Mouse (Mus musculus): Measurements from ENCODE around the gene Hist1h2bh. TPM values are rescaled to one million over a fixed set of nuclear protein-coding genes. Genes with fewer than 3 reads are reported as not detected.

Hist1h2bh gene
- 0.89 TPM for polyA plus RNA-seq (2014; fragmentation: Illumina TruSeq; extraction: RNeasy Lipid Tissue Mini Kit (QIAGEN cat#74804); ENCODE audit: low read depth, low replicate concordance)

DNA sequence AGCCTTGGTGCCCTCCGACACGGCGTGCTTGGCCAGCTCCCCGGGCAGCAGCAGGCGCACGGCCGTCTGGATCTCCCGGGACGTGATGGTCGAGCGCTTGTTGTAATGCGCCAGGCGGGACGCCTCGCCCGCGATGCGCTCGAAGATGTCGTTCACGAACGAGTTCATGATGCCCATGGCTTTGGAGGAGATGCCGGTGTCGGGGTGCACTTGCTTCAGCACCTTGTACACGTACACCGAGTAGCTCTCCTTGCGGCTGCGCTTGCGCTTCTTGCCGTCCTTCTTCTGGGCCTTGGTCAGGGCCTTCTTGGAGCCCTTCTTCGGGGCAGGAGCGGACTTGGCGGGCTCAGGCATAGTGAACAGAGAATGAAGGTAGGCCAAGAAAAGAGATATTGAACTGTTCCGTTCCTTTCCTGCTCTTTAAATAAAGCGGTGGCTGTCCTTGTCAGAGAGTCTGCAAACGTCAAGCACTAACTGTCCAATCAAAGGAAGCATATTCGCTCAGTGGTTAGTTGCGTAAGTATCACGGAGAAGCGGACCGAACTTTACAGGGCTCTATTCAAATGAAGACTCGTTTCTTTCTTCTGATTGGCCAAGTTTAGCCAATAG, at the start of gene Hist1h2bh:
TSS of gene Hist1h2bh (minus strand) at position 394 of the 609 bp plus-strand sequence.

DNA sequence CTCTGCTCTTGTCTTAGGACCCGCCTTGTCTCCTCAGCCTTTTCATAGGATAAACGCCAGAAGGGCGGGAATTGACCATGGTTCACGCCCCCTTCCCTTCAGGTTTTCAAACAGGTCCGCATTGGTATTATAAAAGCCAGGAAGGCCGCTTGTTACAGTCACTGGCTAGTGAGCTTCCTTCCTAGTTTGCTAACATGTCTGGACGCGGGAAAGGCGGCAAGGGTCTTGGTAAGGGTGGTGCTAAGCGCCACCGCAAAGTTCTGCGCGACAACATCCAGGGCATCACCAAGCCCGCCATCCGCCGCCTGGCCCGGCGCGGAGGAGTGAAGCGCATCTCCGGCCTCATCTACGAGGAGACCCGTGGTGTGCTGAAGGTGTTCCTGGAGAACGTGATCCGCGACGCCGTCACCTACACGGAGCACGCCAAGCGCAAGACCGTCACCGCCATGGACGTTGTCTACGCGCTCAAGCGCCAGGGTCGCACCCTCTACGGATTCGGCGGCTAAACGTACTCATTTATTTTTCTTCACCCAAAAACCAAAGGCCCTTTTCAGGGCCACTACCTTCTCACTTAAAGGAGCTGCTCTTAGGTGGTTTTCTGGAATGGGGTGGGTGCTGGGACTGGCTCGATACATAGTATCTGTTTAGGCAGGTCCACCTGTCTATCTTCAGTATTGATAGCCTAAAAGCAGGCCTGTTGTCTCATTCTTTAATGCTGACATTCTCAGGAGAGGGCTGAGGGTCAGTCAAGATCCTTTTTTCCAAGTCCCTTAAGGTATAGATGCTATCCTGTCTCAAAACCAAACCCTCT, 38.4 kb upstream of the Hist1h2bh start, which contains the start of gene Hist1h4d:
TSS of gene Hist1h4d (plus strand) at position 191 of the 811 bp plus-strand sequence.

DNA sequence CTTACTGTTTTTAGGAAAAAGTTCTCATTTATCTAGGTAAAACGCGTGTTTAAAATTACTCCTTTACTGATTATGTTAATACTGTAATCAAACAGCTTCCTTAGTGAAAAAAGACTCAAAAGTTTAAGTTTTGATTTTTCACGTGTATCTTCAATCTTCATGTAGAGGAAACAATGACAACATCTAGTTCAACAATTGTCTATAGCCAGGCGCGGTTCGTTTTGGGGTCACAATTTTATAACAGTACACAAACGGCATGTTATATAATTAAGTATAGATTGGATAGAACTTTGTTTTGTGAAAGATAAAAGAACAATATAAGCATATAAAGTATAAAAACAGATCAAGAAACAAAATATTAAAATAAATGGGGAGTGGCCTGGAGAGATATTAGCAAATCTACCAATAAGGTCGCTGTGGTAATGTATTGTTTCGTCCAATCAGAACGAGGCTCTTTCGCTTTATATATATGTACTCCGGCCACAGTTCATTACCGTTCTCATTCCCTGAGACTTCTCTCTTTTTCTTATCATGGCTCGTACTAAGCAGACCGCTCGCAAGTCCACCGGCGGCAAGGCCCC, 32.2 kb upstream of the Hist1h2bh start, which contains the start of gene Hist1h3d:
TSS of gene Hist1h3d (plus strand) at position 493 of the 581 bp plus-strand sequence.

DNA sequence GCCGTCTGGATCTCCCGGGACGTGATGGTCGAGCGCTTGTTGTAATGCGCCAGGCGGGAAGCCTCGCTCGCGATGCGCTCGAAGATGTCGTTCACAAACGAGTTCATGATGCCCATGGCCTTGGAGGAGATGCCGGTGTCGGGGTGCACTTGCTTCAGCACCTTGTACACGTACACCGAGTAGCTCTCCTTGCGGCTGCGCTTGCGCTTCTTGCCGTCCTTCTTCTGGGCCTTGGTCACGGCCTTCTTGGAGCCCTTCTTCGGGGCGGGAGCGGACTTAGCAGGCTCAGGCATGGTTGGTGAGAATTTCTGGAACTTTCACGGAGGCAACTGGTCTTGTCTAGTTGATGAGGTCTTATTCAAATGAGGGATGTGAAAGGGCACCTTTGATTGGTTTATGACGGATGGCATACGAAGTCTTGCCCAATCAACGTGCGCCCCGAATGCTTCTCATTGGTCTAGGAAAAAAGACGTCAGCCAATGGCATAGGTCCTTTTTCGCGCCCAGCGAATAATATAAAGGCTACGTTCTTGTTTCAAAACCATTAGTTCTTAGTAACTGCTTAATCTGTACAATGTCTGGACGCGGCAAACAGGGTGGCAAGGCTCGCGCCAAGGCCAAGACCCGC, 30.8 kb upstream of the Hist1h2bh start, which contains the start of the genes Hist1h2bf and Hist1h2ad:
TSS of gene Hist1h2bf (minus strand) at position 299 of the 627 bp plus-strand sequence.
TSS of gene Hist1h2ad (plus strand) at position 484 of the 627 bp plus-strand sequence.

DNA sequence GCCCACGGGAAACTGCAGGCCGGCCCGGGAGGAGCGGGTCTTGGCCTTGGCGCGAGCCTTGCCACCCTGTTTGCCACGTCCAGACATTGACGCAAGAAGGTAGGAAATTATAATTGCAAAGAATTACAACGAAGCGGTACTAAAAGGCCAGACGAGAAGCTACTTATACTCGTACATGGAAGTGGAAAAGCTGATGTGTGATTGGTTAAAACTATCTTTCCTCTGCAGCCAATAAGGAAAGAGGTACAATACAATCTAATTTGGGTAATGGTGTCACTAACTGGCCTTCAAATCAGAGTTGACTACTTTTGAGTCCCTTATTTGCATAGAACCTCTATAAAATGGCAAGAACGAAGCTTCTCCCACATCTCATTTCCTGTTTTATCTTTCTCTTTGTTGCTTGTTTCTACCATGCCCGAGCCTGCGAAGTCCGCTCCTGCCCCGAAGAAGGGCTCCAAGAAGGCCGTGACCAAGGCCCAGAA, 27.9 kb upstream of the Hist1h2bh start, which contains the start of the genes Hist1h2ae and Hist1h2bg:
TSS of gene Hist1h2ae (minus strand) at position 199 of the 482 bp plus-strand sequence.
TSS of gene Hist1h2bg (plus strand) at position 375 of the 482 bp plus-strand sequence.

DNA sequence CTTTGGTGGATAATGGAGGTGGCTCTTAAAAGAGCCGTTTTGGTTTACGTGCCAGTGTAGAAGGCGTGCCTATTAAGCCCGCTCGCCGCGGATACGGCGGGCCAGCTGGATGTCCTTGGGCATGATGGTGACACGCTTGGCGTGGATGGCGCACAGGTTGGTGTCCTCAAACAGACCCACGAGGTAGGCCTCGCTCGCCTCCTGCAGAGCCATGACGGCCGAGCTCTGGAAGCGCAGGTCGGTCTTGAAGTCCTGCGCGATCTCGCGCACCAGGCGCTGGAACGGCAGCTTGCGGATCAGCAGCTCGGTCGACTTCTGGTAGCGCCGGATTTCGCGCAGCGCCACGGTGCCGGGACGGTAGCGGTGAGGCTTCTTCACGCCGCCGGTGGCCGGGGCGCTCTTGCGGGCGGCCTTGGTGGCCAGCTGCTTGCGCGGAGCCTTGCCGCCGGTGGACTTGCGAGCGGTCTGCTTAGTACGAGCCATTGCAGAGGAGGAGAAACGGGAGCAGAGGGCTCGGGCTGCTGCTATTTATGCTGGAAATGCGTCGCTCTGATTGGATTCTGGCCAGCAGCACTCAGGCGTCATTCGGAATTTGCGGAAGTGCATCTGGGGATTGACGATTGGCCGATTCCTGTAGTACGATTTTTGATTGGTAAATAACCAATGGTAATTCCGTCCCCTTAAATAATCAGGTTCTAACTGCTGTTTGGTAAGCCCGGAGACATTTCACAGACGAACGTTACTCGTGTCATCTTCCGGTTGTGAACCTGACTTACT, 18.9 kb upstream of the Hist1h2bh start, which contains the start of gene Hist1h3e:
TSS of gene Hist1h3e (minus strand) at position 487 of the 777 bp plus-strand sequence.

DNA sequence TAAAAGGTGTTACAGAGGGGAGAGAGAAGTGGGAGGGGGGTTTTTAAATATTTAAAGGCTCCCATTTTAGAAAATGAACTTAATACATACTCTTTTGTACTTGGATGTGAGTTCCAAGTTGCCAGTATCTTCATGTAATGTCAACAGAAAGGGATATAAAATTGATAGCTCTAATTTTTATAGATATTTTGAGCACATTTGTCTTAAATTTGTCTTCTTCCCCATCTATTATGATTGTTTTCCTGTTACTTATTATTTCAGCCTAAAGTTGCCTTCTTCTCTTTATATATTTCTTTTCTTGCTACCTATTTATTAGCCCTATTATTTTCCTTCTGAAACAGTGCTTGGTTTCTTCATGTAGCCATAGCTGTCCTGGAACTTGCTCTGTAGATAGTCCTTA, 9.8 kb upstream of the Hist1h2bh start, which contains the start of gene Hist1h1d:
TSS of gene Hist1h1d (plus strand) at position 301 of the 400 bp plus-strand sequence.

DNA sequence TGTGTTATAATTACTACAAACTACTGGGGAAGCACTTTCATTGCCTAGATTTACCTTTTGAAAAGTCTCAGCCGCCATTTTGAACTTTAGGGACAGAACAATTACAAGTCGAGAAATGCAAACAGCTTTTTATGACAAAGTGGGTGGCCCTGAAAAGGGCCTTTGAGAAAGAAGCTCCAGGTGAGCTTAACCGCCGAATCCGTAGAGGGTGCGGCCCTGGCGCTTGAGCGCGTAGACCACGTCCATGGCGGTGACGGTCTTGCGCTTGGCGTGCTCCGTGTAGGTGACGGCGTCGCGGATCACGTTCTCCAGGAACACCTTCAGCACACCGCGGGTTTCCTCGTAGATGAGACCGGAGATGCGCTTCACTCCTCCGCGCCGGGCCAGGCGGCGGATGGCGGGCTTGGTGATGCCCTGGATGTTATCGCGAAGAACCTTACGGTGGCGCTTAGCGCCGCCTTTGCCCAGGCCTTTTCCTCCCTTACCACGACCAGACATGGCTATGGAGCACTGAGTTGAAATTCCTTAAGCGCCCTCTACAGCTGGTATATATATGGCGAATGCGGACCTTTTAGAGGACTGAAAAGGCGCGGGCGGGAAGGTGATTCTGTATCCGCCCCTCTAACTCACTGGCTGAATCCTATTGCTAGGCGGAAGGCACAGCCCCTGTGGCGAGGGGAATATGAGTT, 8.1 kb upstream of the Hist1h2bh start, which contains the start of gene Hist1h4f:
TSS of gene Hist1h4f (minus strand) at position 503 of the 689 bp plus-strand sequence.

DNA sequence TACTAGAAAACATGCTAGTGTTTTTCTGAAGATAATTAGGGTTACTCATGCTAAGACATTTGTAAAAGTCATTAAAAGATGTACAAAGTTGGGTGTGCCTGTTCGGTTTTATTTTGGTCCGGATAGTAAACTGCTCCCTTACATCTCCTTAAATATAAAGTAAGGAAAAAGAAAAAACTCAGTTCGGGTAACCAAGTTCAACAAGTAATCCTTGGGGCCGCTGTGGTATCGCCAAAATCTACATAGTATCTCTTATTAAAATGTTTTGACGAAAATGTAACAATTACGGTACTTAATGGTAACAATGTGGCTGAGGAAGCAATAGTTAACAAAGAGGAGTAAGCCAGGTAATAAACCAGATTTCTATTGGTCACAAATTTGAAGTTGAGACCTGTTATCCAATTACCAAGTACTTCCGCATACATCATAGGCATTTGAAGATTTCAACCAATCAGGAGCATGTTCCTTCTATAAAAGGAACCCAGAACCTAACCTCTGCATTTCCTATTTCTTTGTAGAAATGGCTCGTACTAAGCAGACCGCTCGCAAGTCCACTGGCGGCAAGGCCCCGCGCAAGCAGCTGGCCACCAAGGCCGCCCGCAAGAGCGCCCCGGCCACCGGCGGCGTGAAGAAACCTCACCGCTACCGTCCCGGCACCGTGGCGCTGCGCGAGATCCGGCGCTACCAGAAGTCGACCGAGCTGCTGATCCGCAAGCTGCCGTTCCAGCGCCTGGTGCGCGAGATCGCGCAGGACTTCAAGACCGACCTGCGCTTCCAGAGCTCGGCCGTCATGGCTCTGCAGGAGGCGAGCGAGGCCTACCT, 984 bp upstream of the Hist1h2bh start, which contains the start of gene Hist1h3f:
TSS of gene Hist1h3f (plus strand) at position 88 of the 822 bp plus-strand sequence.

DNA sequence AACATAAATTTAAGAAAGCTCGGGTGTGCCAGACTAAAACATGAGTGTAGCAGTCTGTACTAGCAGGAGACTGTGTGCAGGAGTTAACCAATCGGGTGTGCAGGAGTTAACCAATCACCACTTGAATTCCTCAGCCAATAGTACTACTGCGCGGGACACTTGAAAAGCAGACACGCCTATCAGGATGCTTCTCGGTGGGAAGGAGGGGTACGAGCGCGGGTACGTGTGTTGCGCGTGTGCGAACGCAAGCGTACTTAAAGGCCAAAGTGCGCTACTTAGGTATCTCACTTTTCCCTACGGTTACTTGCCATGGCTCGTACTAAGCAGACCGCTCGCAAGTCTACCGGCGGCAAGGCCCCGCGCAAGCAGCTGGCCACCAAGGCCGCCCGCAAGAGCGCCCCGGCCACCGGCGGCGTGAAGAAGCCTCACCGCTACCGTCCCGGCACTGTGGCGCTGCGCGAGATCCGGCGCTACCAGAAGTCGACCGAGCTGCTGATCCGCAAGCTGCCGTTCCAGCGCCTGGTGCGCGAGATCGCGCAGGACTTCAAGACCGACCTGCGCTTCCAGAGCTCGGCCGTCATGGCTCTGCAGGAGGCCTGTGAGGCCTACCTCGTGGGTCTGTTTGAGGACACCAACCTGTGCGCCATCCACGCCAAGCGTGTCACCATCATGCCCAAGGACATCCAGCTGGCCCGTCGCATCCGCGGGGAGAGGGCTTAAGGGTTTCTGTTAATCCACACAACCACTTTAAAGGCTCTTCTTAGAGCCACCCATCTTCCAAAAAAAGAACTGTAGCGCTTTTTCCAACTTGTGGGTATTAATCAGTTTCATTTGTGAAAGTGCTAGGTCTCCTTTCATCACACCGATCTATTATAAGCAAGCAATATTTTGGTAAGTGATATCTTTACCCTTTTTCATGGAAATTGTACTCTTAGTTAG, 7.8 kb downstream of the Hist1h2bh start, which contains the start of gene Hist1h3g:
TSS of gene Hist1h3g (plus strand) at position 286 of the 939 bp plus-strand sequence.

DNA sequence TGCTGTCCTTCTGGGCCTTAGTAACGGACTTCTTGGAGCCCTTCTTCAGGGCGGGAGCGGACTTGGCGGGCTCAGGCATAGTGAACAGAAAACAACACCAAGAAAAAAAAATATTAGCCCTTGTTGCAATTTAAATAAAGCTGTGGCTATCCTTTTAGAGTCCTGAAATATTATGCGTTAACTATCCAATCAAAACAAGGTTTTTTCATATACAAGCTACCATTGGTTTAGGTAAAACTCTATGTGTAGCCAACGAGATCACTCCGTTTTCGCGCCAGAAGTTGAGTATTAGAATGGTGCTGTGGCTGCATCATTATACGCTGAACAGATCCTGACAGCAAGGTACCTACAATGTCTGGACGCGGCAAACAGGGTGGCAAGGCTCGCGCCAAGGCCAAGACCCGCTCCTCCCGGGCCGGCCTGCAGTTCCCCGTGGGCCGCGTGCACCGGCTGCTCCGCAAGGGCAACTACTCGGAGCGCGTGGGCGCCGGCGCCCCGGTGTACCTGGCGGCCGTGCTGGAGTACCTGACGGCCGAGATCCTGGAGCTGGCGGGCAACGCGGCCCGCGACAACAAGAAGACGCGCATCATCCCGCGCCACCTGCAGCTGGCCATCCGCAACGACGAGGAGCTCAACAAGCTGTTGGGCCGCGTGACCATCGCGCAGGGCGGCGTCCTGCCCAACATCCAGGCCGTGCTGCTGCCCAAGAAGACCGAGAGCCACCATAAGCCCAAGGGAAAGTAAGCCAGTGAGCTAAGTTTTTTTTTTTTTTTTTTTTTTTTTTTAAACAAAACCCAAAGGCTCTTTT, 9.4 kb downstream of the Hist1h2bh start, which contains the start of gene Hist1h2af:
TSS of gene Hist1h2af (plus strand) at position 347 of the 808 bp plus-strand sequence.

DNA sequence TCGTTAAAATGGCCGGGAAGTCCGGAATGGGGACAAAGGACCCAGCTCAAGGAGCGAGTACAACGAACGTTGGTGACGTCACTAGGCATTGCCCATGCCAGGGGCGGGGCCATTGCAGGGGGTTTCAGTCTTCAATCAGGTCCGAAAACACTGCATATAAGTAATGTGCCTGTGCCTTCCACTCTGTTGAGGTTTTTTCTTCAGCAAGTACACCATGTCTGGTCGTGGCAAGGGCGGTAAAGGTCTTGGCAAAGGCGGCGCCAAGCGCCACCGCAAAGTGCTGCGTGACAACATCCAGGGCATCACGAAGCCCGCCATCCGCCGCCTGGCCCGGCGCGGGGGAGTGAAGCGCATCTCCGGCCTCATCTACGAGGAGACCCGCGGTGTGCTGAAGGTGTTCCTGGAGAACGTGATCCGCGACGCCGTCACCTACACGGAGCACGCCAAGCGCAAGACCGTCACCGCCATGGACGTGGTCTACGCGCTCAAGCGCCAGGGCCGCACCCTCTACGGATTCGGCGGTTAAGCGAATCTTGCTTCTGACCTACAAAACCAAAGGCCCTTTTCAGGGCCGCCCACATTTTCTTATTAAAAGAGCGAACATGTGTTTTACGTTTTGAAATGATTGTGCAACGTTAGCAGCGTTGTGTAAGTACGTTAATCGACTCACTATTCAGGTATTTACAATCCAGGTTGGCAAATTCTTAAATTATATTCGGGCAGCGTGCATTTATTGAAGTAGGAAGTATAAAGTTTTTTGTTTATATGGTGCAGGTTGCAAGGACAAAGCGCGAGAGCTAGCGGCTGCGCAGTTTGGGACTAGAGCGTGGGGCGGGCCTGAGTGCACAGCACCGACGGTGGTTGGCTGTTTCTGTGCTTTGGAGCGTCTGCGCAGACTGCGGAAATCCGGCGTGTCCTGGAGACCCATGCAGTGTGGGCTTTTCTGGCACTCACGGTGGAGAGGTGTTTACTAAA, 12.0 kb downstream of the Hist1h2bh start, which contains the start of gene Hist1h4h:
TSS of gene Hist1h4h (plus strand) at position 150 of the 975 bp plus-strand sequence.

All from heart, adult 10 weeks (tissue).